Mouse (Mus musculus): Measurements from ENCODE around the gene Clstn2. TPM values are rescaled to one million over a fixed set of nuclear protein-coding genes. Genes with fewer than 3 reads are reported as not detected.

Gene Clstn2
- total and polyA plus RNA-seq, 2 experiments from 2014 or later = 0.14 to 0.61 TPM

DNA sequence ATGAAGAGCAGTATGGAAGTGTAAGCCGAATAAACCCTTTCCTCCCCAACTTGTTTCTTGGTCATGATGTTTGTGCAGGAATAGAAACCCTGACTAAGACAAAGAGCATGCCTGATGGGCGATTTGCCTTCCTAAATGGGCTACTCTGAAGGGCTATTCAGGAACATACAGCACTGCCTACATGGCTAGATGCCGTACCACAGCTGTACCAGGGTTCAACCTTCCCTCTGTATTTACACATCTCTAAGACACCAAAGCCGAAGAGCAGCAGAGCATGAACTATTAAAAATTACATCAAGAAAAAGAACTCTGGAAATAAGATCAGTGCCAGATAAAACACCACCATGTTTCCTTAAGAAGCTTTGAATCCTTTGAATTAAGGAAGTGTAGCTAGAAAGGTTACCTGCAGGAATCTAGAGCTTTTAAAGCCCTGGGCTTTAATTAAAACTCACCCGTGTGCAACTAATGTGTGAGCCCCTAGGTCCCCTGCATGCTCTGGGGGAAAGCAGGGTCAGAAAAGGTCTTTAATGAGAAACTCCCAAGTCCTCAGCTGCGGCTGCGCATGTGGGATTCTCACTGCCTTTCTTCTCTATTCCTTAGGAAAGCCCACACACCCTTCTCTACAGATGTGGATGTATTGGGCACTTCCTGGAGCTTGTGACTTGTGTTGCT, 277.2 kb downstream of the Clstn2 start:
- no peak overlapping the region for H3K27ac ChIP-seq (ENCODE audit: low read depth)
- WGBS = 82% methylated on average over 6 of the region's 7 CpGs
- H3K9me3 ChIP-seq (replicated peaks; ENCODE audit: control insufficient read depth, low read length) = no peaks in the 10 kb centered on the region
- no peaks in the 10 kb centered on the region for H3K36me3 ChIP-seq (replicated peaks; ENCODE audit: control insufficient read depth, insufficient read depth, low read length)
- no peaks in the 10 kb centered on the region for H3K27me3 ChIP-seq (ENCODE audit: control insufficient read depth, insufficient read depth, low read length)
- ATAC-seq (ENCODE audit: insufficient read depth, low read depth) (no peak), DNase-seq (ENCODE audit: low spot score) (no peak)
- no peak overlapping the region for H3K9ac ChIP-seq (replicated peaks; ENCODE audit: low read depth, low read length)
- no peak overlapping the region for H3K4me3 ChIP-seq (ENCODE audit: low read depth, low read length)
- H3K4me2 ChIP-seq (ENCODE audit: low read depth, low read length) = no peak overlapping the region
- no peaks in the 10 kb centered on the region for H3K4me1 ChIP-seq (ENCODE audit: control insufficient read depth, insufficient read depth)
- TF ChIP-seq CTCF (IDR thresholded peaks at IDR 0.05; ENCODE audit: low read depth) (no peak), EP300 (IDR thresholded peaks at IDR 0.05; ENCODE audit: low read depth) (no peak)

DNA sequence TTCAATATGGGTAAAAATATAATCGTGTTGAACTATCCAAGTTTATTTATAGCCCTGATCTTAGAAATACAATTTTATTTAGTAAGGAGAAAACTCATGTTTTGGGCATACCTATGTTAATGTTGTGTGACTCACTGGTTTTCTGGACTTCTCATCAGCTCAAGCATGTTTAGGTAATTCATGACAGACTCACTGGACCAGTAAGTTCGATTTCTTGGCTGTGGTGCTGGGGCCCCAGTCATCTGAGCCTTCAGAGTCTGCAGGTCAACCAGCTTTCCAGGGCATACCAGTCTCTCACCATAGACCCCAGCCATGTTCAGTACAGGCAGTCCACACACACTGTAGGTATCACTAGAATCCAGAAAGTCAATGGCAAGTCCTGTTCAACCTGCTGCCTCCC, 279.3 kb downstream of the Clstn2 start:
- Histone ChIP-seq H3K4me1 (ENCODE audit: control insufficient read depth, insufficient read depth) (no peaks in the 10 kb centered on the region), H3K9me3 (replicated peaks; ENCODE audit: control insufficient read depth, low read length) (0 out of 2 replicates have a peak, but pooled peaks cover 6% of the 10 kb centered on the region), H3K4me3 (ENCODE audit: low read depth, low read length) (no peak overlapping the region), H3K27ac (ENCODE audit: low read depth) (no peak overlapping the region), H3K4me2 (ENCODE audit: low read depth, low read length) (no peak overlapping the region), H3K36me3 (replicated peaks; ENCODE audit: control insufficient read depth, insufficient read depth, low read length) (no peaks in the 10 kb centered on the region), H3K9ac (replicated peaks; ENCODE audit: low read depth, low read length) (no peak overlapping the region), H3K27me3 (ENCODE audit: control insufficient read depth, insufficient read depth, low read length) (no peaks in the 10 kb centered on the region)
- DNase-seq (ENCODE audit: low spot score) (no peak), ATAC-seq (ENCODE audit: insufficient read depth, low read depth) (no peak)
- TF ChIP-seq CTCF (IDR thresholded peaks at IDR 0.05; ENCODE audit: low read depth) = no peak
- no peak for TF ChIP-seq EP300 (IDR thresholded peaks at IDR 0.05; ENCODE audit: low read depth)
- 44% methylated on average over 2 of the region's 2 CpGs for WGBS

DNA sequence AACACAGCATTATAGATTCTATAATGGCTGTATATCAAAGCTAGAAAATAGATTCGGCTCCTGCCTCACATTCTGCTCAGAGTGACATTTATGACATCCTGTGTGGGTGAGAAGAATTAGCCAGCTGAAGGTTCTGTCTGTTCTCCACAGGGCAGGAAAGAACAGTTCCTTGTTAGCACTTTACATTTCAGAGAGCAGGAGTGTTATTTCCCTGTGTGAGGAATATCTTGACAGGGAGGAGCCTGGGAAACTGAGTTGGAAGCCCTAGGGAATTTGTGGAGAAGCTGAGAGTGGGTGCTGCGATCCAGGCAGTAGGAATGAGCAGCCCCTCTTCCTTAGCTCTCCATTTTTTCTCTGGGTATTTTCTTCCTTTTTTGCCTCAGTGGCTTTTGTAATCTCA, 286.4 kb downstream of the Clstn2 start:
- no peak for DNase-seq (ENCODE audit: low spot score)
- Histone ChIP-seq H3K27ac (ENCODE audit: low read depth) (no peak overlapping the region), H3K36me3 (replicated peaks; ENCODE audit: control insufficient read depth, insufficient read depth, low read length) (no peaks in the 10 kb centered on the region), H3K9me3 (replicated peaks; ENCODE audit: control insufficient read depth, low read length) (0 out of 2 replicates have a peak, but pooled peaks cover 6% of the 10 kb centered on the region), H3K27me3 (ENCODE audit: control insufficient read depth, insufficient read depth, low read length) (no peaks in the 10 kb centered on the region), H3K9ac (replicated peaks; ENCODE audit: low read depth, low read length) (no peak overlapping the region), H3K4me3 (ENCODE audit: low read depth, low read length) (no peak overlapping the region), H3K4me1 (ENCODE audit: control insufficient read depth, insufficient read depth) (no peaks in the 10 kb centered on the region), H3K4me2 (ENCODE audit: low read depth, low read length) (no peak overlapping the region)
- TF ChIP-seq EP300 (IDR thresholded peaks at IDR 0.05; ENCODE audit: low read depth) = no peak
- TF ChIP-seq CTCF (IDR thresholded peaks at IDR 0.05; ENCODE audit: low read depth) = no peak
- no peak for ATAC-seq (ENCODE audit: insufficient read depth, low read depth)
- WGBS = 70% methylated on average over 2 of the region's 2 CpGs

DNA sequence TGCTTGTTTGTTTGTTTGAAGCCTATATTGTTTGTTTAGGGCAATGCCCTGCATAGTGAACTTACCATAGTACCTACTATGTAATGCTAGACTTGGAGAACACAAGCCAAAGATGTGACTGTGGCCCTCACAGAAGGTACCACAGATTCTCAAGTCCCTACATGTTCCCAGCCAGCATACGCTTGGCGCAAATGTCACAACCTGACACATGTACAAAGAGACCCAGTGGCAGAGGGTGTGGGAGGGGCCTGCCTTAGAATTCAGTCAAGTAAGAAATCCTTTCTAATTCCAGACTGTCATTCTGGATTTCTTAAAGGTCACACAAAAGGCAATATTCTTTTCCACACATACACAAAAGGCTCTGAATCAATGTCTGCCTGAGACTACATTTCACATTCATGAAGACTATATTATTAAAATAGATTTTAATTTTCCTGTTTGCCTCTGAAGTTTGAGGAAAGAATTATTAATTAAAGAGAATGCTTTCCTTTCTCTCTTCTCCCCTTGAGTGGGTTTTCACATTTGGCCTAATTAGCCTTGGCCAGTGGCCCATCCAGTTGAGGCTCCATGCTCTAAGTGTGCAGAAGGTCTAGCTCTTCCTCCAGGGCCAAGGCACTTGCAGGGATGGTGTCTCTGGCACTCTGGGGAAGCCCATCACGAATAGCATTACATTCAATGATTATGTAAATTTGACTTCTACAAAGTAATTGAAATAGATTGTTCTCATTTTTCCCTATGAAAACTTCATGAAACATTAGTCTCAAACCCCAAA, 305.1 kb downstream of the Clstn2 start:
- DNase-seq (ENCODE audit: low spot score) (no peak), ATAC-seq (ENCODE audit: insufficient read depth, low read depth) (no peak)
- Histone ChIP-seq H3K36me3 (replicated peaks; ENCODE audit: control insufficient read depth, insufficient read depth, low read length) (no peaks in the 10 kb centered on the region), H3K4me3 (ENCODE audit: low read depth, low read length) (no peak overlapping the region), H3K9me3 (replicated peaks; ENCODE audit: control insufficient read depth, low read length) (no peaks in the 10 kb centered on the region), H3K4me2 (ENCODE audit: low read depth, low read length) (no peak overlapping the region), H3K27me3 (ENCODE audit: control insufficient read depth, insufficient read depth, low read length) (no peaks in the 10 kb centered on the region), H3K27ac (ENCODE audit: low read depth) (no peak overlapping the region), H3K4me1 (ENCODE audit: control insufficient read depth, insufficient read depth) (no peaks in the 10 kb centered on the region), H3K9ac (replicated peaks; ENCODE audit: low read depth, low read length) (no peak overlapping the region)
- TF ChIP-seq CTCF (IDR thresholded peaks at IDR 0.05; ENCODE audit: low read depth) (no peak), EP300 (IDR thresholded peaks at IDR 0.05; ENCODE audit: low read depth) (no peak)
- WGBS = 84% methylated on average over 3 of the region's 3 CpGs

DNA sequence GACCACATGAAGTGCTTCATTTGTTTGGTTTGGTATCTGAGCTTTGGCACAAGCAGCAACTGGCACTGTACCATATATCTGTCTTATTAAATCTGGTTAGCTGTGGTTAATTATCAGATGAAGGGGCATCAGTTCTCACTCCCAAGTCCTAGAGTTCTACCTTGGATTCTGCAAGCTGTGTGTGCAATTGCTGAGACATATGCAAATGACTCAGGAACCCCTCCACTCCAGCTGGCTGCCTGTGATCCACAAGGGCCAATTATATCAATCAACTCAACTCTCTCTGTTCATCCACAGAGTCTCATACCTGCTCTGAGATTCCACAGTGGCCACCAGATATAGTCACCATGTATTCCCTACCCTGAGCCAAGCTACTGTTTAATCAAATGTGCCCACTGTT, 315.3 kb downstream of the Clstn2 start:
- Histone ChIP-seq H3K4me3 (ENCODE audit: low read depth, low read length) (no peak overlapping the region), H3K27ac (ENCODE audit: low read depth) (no peak overlapping the region), H3K36me3 (replicated peaks; ENCODE audit: control insufficient read depth, insufficient read depth, low read length) (no peaks in the 10 kb centered on the region), H3K4me2 (ENCODE audit: low read depth, low read length) (no peak overlapping the region), H3K4me1 (ENCODE audit: control insufficient read depth, insufficient read depth) (no peaks in the 10 kb centered on the region), H3K9ac (replicated peaks; ENCODE audit: low read depth, low read length) (no peak overlapping the region), H3K9me3 (replicated peaks; ENCODE audit: control insufficient read depth, low read length) (no peaks in the 10 kb centered on the region), H3K27me3 (ENCODE audit: control insufficient read depth, insufficient read depth, low read length) (no peaks in the 10 kb centered on the region; the same call in 1 of the 2 replicates)
- no peak for DNase-seq (ENCODE audit: low spot score)
- ATAC-seq (ENCODE audit: insufficient read depth, low read depth) = no peak
- no peak for TF ChIP-seq EP300 (IDR thresholded peaks at IDR 0.05; ENCODE audit: low read depth)
- no peak for TF ChIP-seq CTCF (IDR thresholded peaks at IDR 0.05; ENCODE audit: low read depth)

All from heart, postnatal 0 days (tissue).